Mouse (Mus musculus): Measurements from ENCODE around the gene Gm12117. TPM values are rescaled to one million over a fixed set of nuclear protein-coding genes. Genes with fewer than 3 reads are reported as not detected.

Gm12117 gene
- polyA plus RNA-seq, 1 experiment from 2014 or later, result 0.32 TPM

DNA sequence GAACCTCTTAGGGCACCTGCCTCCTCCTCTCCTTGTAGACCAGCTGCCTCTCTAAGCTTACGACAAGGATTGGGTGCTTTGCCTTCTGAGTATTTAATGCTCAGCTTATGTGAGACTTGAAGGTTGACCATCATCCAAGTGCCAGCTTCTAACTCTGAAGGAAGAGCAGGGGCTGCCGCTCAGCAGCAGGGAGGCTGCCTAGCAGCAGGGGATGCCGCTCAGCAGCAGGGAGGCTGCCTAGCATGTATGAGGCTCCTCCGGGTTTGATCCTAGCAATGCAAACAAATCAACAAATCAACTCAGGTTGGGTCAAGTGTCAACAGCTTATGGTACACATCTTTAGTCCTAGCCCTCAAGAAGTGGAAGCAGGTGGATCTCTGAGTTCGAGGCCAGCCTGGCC, 44.5 kb downstream of the Gm12117 start:
- Histone ChIP-seq H3K4me1 (peaks cover 9% of the 10 kb centered on the region), H3K9ac (no peak overlapping the region), H3K4me2 (no peak overlapping the region), H3K27me3 (no peaks in the 10 kb centered on the region), H3K9me3 (no peaks in the 10 kb centered on the region), H3K4me3 (replicated peaks) (no peak overlapping the region), H3K27ac (no peak overlapping the region), H3K36me3 (replicated peaks) (no peaks in the 10 kb centered on the region)
- 81% methylated on average over 5 of the region's 5 CpGs for WGBS
- ATAC-seq (ENCODE audit: low FRiP score), result no peak

DNA sequence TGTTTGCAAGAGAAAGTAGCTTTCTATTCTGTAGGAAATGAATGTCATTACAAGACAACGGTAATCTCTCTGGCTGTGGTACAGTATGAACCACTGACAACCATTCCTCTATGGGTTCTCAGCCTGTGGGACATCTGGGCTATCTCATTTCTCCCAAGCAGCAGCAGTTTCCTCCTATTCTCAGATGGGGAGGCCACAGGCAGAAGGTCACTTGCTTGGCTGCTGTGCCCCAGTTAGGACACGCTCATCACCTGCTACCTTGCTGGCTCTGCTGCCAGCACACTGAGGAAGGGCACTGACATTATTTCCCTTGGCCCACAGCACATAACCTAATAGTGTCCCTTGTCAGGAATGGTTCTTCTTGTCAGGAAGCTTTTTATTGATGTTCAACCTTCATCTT, 48.4 kb downstream of the Gm12117 start:
- H3K36me3 ChIP-seq (replicated peaks), result no peaks in the 10 kb centered on the region
- H3K9ac ChIP-seq, result no peak overlapping the region
- WGBS, result 89% methylated on average over 2 of the region's 2 CpGs
- ATAC-seq (ENCODE audit: low FRiP score), result no peak
- no peaks in the 10 kb centered on the region; the same call in 1 of the 2 replicates for H3K4me1 ChIP-seq
- H3K27me3 ChIP-seq, result no peaks in the 10 kb centered on the region
- H3K9me3 ChIP-seq, result no peaks in the 10 kb centered on the region
- no peak overlapping the region for H3K27ac ChIP-seq
- no peak overlapping the region for H3K4me3 ChIP-seq (replicated peaks)
- no peak overlapping the region for H3K4me2 ChIP-seq

- Histone ChIP-seq H3K4me3 (replicated peaks) (no peak overlapping the region), H3K27ac (no peak overlapping the region), H3K9me3 (no peaks in the 10 kb centered on the region), H3K4me2 (no peak overlapping the region), H3K4me1 (no peaks in the 10 kb centered on the region), H3K36me3 (replicated peaks) (no peaks in the 10 kb centered on the region), H3K27me3 (no peaks in the 10 kb centered on the region), H3K9ac (no peak overlapping the region)
- 78% methylated on average over 8 of the region's 8 CpGs for WGBS
- ATAC-seq (ENCODE audit: low FRiP score), result no peak
Measured at GRCm38 (mm10) chr11:33226516-33226915, 50.0 kb downstream of the Gm12117 start.

Other genes starting within 250 kb of the Gm12117 start
- gene Fgf18, start 129.3 kb downstream of the Gm12117 start, polyA plus RNA-seq (2016; fragmentation: Nextera tagmentation; extraction: Ambion mirVana), result 2.1 and 2.4 TPM in 2 replicates
- gene Npm1, start 113.5 kb downstream of the Gm12117 start, polyA plus RNA-seq (2016; fragmentation: Nextera tagmentation; extraction: Ambion mirVana), result 790 and 820 TPM in 2 replicates
- 0.32 TPM in 1 of 2 replicates, not detected in the other for gene Tlx3, start 73.1 kb downstream of the Gm12117 start, polyA plus RNA-seq (2016; fragmentation: Nextera tagmentation; extraction: Ambion mirVana)
- 12.7 and 13.0 TPM in 2 replicates for gene Ranbp17, start 237.0 kb upstream of the Gm12117 start, polyA plus RNA-seq (2016; fragmentation: Nextera tagmentation; extraction: Ambion mirVana)